Mouse (Mus musculus) lung, adult 2 months (tissue): ENCODE data around the gene Zfp512b. TPM values are rescaled to one million over a fixed set of nuclear protein-coding genes. Genes with fewer than 3 reads are reported as not detected.

Source experiments
- DNase-seq: peaks from one replicate; pipeline ENCODE4 v3.0.0; 2022
- H3K4me1 ChIP-seq: fragments of 200-500 bp; 2 replicates; pipeline ENCODE4 v1.6.1; 2011; ENCODE audit warnings: low read length; ENCODE audit not compliant: control insufficient read depth, insufficient read depth
- H3K4me3 ChIP-seq: fragments of 200-500 bp; replicated peaks from 2 replicates; pipeline ENCODE3; 2011; ENCODE audit warnings: low read depth, mild to moderate bottlenecking, control low read depth, low read length; ENCODE audit errors: extremely low read depth
- CTCF ChIP-seq: fragments of 200-500 bp; IDR thresholded peaks from 2 replicates; pipeline ENCODE4 v1.5.1; 2011; ENCODE audit warnings: mild to moderate bottlenecking, low read length, control low read depth; ENCODE audit not compliant: insufficient read depth
- POLR2A ChIP-seq: fragments of 200-500 bp; IDR thresholded peaks from 2 replicates; pipeline ENCODE4 v1.6.1; 2011; ENCODE audit warnings: low read depth, mild to moderate bottlenecking, control low read depth, low read length, borderline replicate concordance; ENCODE audit errors: extremely low read depth
- WGBS: fragments of 180-500 bp; shearing (Covaris S2); methylation state at CpG from one replicate; pipeline ENCODE4 v1.1.7; 2018; 5-methylcytosine and 5-hydroxymethylcytosine counted together
- polyA plus RNA-seq: library from polyadenylated mRNA; depleted of rRNA; stranded (reverse); fragments of >200 nt; gene quantifications from 2 replicates; pipeline ENCODE4 v1.2.3, GENCODE M21; 2012

Zfp512b gene
- polyA plus RNA-seq, 1 experiment: 43.7 TPM

- no peak for DNase-seq
- WGBS: 93% methylated on average over 7 of the region's 7 CpGs
- TF ChIP-seq POLR2A: no peak
- no peak for TF ChIP-seq CTCF
- no peaks in the 10 kb centered on the region for H3K4me1 ChIP-seq
- no peak overlapping the region for H3K4me3 ChIP-seq
These were observed 17.6 kb downstream of the Zfp512b start for GRCm38 (mm10) chr2:181574921-181575545.

GRCm38 (mm10) chr2:181573961-181574360 is 18.6 kb downstream of the Zfp512b start:
- Histone ChIP-seq H3K4me1 (no peaks in the 10 kb centered on the region), H3K4me3 (no peak overlapping the region)
- no peak for DNase-seq
- 88% methylated on average over 9 of the region's 9 CpGs for WGBS
- TF ChIP-seq CTCF (no peak), POLR2A (no peak)

GRCm38 (mm10) chr2:181572921-181573920 is 19.4 kb downstream of the Zfp512b start:
- 94% methylated on average over 15 of the region's 15 CpGs for WGBS
- TF ChIP-seq POLR2A (no peak), CTCF (no peak)

GRCm38 (mm10) chr2:181571941-181572670 is 20.5 kb downstream of the Zfp512b start:
- DNase-seq: no peak
- TF ChIP-seq POLR2A: no peak
- no peak for TF ChIP-seq CTCF
- H3K4me1 ChIP-seq: no peaks in the 10 kb centered on the region
- H3K4me3 ChIP-seq: no peak overlapping the region
- 91% methylated on average over 11 of the region's 11 CpGs for WGBS

More at GRCm38 (mm10) chr2:181572921-181573920, 19.4 kb downstream of the Zfp512b start:
- Histone ChIP-seq H3K4me3 (no peak overlapping the region), H3K4me1 (no peaks in the 10 kb centered on the region)
- no peak for DNase-seq

- no peak for TF ChIP-seq CTCF
- no peak for TF ChIP-seq POLR2A
- no peak overlapping the region for H3K4me3 ChIP-seq
- WGBS: 61% methylated on average over 6 of the region's 6 CpGs
- no peak for DNase-seq
- H3K4me1 ChIP-seq: no peaks in the 10 kb centered on the region
These were observed 21.5 kb downstream of the Zfp512b start for GRCm38 (mm10) chr2:181570921-181571595.

GRCm38 (mm10) chr2:181570375-181570774 is 22.2 kb downstream of the Zfp512b start:
- no peak for DNase-seq
- 86% methylated on average over 8 of the region's 8 CpGs for WGBS
- Histone ChIP-seq H3K4me3 (no peak overlapping the region), H3K4me1 (no peaks in the 10 kb centered on the region)
- TF ChIP-seq POLR2A (no peak), CTCF (no peak)

- no peak for DNase-seq
- Histone ChIP-seq H3K4me1 (no peaks in the 10 kb centered on the region), H3K4me3 (no peak overlapping the region)
- no peak for TF ChIP-seq CTCF
- no peak for TF ChIP-seq POLR2A
- WGBS: 95% methylated on average over 10 of the region's 10 CpGs
These were observed 22.7 kb downstream of the Zfp512b start for GRCm38 (mm10) chr2:181569856-181570255.

- DNase-seq: no peak
- WGBS: 68% methylated on average over 7 of the region's 7 CpGs
- no peak overlapping the region for H3K4me3 ChIP-seq
- TF ChIP-seq CTCF (peak; percentile 61), POLR2A (no peak)
- H3K4me1 ChIP-seq: no peaks in the 10 kb centered on the region
These were observed 24.2 kb downstream of the Zfp512b start for GRCm38 (mm10) chr2:181568272-181569008.
